Mouse (Mus musculus) kidney, adult 2 months (tissue): ENCODE measurements around the gene Gtf2h4.

ENCODE experiments used
- CTCF ChIP-seq: fragments of 200-500 bp; conservative IDR thresholded peaks from 2 replicates; pipeline ENCODE4 v1.5.1; 2011; ENCODE audit warnings: low read depth, mild to moderate bottlenecking, control low read depth, low read length, moderate library complexity, mixed read lengths; ENCODE audit not compliant: insufficient read depth, insufficient read length
- POLR2A ChIP-seq: fragments of 200-500 bp; IDR thresholded peaks from one replicate; pipeline ENCODE4 v1.6.1; 2011; ENCODE audit warnings: low read depth, low read length, control low read depth

DNA sequence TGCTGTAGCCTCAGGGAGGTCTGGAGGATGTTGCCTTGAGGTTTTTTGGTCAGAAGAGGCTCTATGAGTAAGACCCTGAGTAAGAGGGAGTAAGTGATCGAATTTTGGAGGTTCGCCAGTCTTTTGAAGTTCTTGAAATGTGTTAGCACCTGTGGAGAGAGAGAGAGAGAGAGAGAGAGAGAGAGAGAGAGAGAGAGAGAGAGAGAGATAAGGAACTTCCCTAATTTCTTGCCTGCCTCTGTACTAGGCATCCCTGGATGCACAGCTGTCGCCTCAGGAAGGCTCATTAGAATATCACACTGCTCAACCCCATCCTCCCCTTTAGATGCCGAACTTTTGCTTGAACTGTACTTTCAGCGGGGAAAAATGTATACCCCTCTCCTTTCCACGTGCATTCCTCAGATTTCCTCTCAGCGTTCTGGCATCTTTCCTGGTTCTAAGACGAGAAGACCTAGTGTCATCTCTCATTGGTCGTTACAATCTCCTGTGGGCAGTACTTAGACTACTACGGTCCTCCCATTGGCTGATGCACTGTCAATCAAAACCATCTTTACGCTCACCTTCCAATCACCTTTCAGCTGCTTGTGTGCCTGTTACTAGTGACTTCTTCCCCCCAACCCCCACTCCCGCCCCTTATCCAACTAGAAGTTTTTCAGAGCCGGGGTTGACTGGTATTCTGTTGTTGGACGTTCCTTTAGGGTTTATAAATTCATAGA, 34.9 kb downstream of the Gtf2h4 start:
- TF ChIP-seq POLR2A (no peak), CTCF (no peak)
